Mouse (Mus musculus): ENCODE data around the gene Gm20479.

- no peak for TF ChIP-seq CTCF (IDR thresholded peaks at IDR 0.05; ENCODE audit: low read depth, low read length)
- no peak for TF ChIP-seq POLR2A (IDR thresholded peaks at IDR 0.05; ENCODE audit: insufficient read depth, low read length)
- TF ChIP-seq EP300 (IDR thresholded peaks at IDR 0.05; ENCODE audit: insufficient read depth, low read depth, low read length) = no peak
Measured at GRCm38 (mm10) chr7:27311651-27312284, 45.5 kb downstream of the Gm20479 start.
